Mouse (Mus musculus): Measurements from ENCODE around the gene Cdh20.

DNA sequence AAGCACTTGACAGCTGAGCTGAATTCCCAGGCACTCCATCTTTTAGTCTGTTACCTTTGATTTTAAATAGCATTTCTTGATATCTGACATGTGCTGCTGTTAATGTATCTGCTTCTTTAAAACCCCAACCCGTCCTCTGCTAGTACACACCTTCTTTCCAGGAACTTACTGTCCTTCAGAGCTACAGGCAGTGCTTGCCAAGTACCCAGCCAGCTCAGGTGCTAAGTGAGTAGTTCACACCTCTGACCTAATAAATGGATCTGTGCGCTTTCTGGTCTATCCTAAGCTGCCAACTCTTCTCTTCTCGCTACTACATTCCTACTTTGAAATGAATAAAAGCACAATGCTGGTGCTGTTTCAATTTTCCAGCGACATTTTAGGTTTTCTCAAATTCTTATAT, 28.8 kb downstream of the Cdh20 start:
- TF ChIP-seq CTCF (IDR thresholded peaks at IDR 0.05; ENCODE audit: control insufficient read depth, insufficient read depth, insufficient replicate concordance, low read depth, low read length) (no peak), POLR2A (IDR thresholded peaks at IDR 0.05; ENCODE audit: control insufficient read depth, low read depth, low read length) (no peak)
